Mouse (Mus musculus) forebrain, embryonic 11.5 days (tissue): ENCODE measurements around the gene Kxd1. TPM values are rescaled to one million over a fixed set of nuclear protein-coding genes. Genes with fewer than 3 reads are reported as not detected.

Experiments
- ATAC-seq: fragments of 200-750 bp; cut with Nextera tagmentation; replicated peaks from 2 replicates; pipeline ENCODE4 v1.8.0; 2017; ENCODE audit warnings: moderate TSS enrichment; ENCODE audit not compliant: low FRiP score
- DNase-seq: peaks from one replicate; pipeline ENCODE4 v3.0.0-alpha.2; 2017; ENCODE audit warnings: low spot score
- H3K27ac ChIP-seq: fragments of 300-500 bp; sonication (generic); 2 replicates; pipeline ENCODE4 v1.5.1; 2014; ENCODE audit warnings: low read depth, low read length
- H3K27me3 ChIP-seq: fragments of 300-500 bp; sonication (generic); 2 replicates; pipeline ENCODE4 v1.6.1; 2014; ENCODE audit warnings: mild to moderate bottlenecking, low read length, mixed read lengths; ENCODE audit not compliant: control insufficient read depth, insufficient read depth
- H3K36me3 ChIP-seq: fragments of 300-500 bp; sonication (generic); 2 replicates; pipeline ENCODE4 v1.6.1; 2014; ENCODE audit warnings: mild to moderate bottlenecking, low read length, moderate library complexity, mixed read lengths; ENCODE audit not compliant: control insufficient read depth, insufficient read depth
- H3K4me1 ChIP-seq: fragments of 300-500 bp; sonication (generic); replicated peaks from 2 replicates; pipeline ENCODE4 v1.6.1; 2014; ENCODE audit warnings: low read length, mixed read lengths; ENCODE audit not compliant: control insufficient read depth, insufficient read depth
- H3K4me2 ChIP-seq: fragments of 300-500 bp; sonication (generic); 2 replicates; pipeline ENCODE4 v1.6.1; 2014; ENCODE audit warnings: low read depth, mild to moderate bottlenecking, low read length, moderate library complexity, mixed read lengths; ENCODE audit not compliant: severe bottlenecking
- H3K4me3 ChIP-seq: fragments of 300-500 bp; sonication (generic); 2 replicates; pipeline ENCODE4 v1.5.1; 2014; ENCODE audit warnings: low read depth, low read length
- H3K9ac ChIP-seq: fragments of 300-500 bp; sonication (generic); 2 replicates; pipeline ENCODE4 v1.6.1; 2014; ENCODE audit warnings: low read length
- H3K9me3 ChIP-seq: fragments of 300-500 bp; sonication (generic); 2 replicates; pipeline ENCODE4 v1.6.1; 2016; ENCODE audit warnings: low read length, mixed read lengths; ENCODE audit not compliant: control insufficient read depth
- WGBS: fragments of 180-500 bp; shearing (Covaris S2); extraction: QIAGEN DNeasy Blood & Tissue Kit; methylation state at CpG from one replicate; pipeline ENCODE4 v1.1.7; 2014; 5-methylcytosine and 5-hydroxymethylcytosine counted together
- polyA plus RNA-seq: library from polyadenylated mRNA; unstranded; fragments of >200 nt; fragmentation: Nextera tagmentation; extraction: Ambion mirVana; gene quantifications from 2 replicates; pipeline ENCODE4 v1.2.1, GENCODE M21; 2014

The Kxd1 gene
- polyA plus RNA-seq, 1 experiment from 2014 or later: 56.0 TPM

- Histone ChIP-seq H3K4me1 (0 out of 2 replicates have a peak, but pooled peaks cover 2% of the 10 kb centered on the region), H3K4me3 (no peak overlapping the region), H3K9ac (no peak overlapping the region), H3K36me3 (peaks cover 4% of the 10 kb centered on the region; the same call in 1 of the 2 replicates), H3K9me3 (no peaks in the 10 kb centered on the region), H3K4me2 (no peak overlapping the region), H3K27me3 (no peaks in the 10 kb centered on the region), H3K27ac (no peak overlapping the region)
- DNase-seq (no peak), ATAC-seq (no peak)
- WGBS: 96% methylated on average over 12 of the region's 12 CpGs
Observed at GRCm38 (mm10) chr8:70534281-70534680, 6.5 kb upstream of the Kxd1 start.

GRCm38 (mm10) chr8:70530314-70530713 is 2.6 kb upstream of the Kxd1 start:
- Histone ChIP-seq H3K27me3 (no peaks in the 10 kb centered on the region), H3K36me3 (peaks cover 4% of the 10 kb centered on the region; the same call in 1 of the 2 replicates), H3K9ac (no peak overlapping the region), H3K9me3 (no peaks in the 10 kb centered on the region), H3K4me1 (0 out of 2 replicates have a peak, but pooled peaks cover 7% of the 10 kb centered on the region), H3K4me3 (no peak overlapping the region), H3K27ac (no peak overlapping the region), H3K4me2 (no peak overlapping the region)
- 91% methylated on average over 2 of the region's 2 CpGs for WGBS
- DNase-seq: no peak
- ATAC-seq: no peak

- Histone ChIP-seq H3K36me3 (peaks cover 4% of the 10 kb centered on the region; the same call in 1 of the 2 replicates), H3K27me3 (no peaks in the 10 kb centered on the region), H3K4me1 (0 out of 2 replicates have a peak, but pooled peaks cover 7% of the 10 kb centered on the region), H3K4me3 (no peak overlapping the region), H3K9me3 (no peaks in the 10 kb centered on the region), H3K27ac (no peak overlapping the region), H3K9ac (no peak overlapping the region), H3K4me2 (no peak overlapping the region)
- ATAC-seq (no peak), DNase-seq (no peak)
- 98% methylated on average over 3 of the region's 3 CpGs for WGBS
Observed at GRCm38 (mm10) chr8:70529741-70530161, 2.0 kb upstream of the Kxd1 start.

- Histone ChIP-seq H3K27me3 (no peaks in the 10 kb centered on the region), H3K9ac (no peak overlapping the region), H3K4me3 (no peak overlapping the region), H3K27ac (no peak overlapping the region), H3K36me3 (peaks cover 4% of the 10 kb centered on the region; the same call in 1 of the 2 replicates), H3K9me3 (no peaks in the 10 kb centered on the region), H3K4me1 (0 out of 2 replicates have a peak, but pooled peaks cover 7% of the 10 kb centered on the region), H3K4me2 (no peak overlapping the region)
- DNase-seq (no peak), ATAC-seq (no peak)
- WGBS: 86% methylated on average over 5 of the region's 5 CpGs
Observed at GRCm38 (mm10) chr8:70529299-70529698, 1.5 kb upstream of the Kxd1 start.

- no peak for ATAC-seq
- DNase-seq: no peak
- H3K27ac ChIP-seq: peak overlapping the region; percentile 72; the same call in 1 of the 2 replicates
- H3K36me3 ChIP-seq: peaks cover 4% of the 10 kb centered on the region; the same call in 1 of the 2 replicates
- H3K4me2 ChIP-seq: peak overlapping the region; percentile 86
- no peaks in the 10 kb centered on the region for H3K27me3 ChIP-seq
- peak overlapping the region; percentile 90 for H3K4me3 ChIP-seq
- H3K9ac ChIP-seq: peak overlapping the region; percentile 95
- 0 out of 2 replicates have a peak, but pooled peaks cover 7% of the 10 kb centered on the region for H3K4me1 ChIP-seq
- WGBS: 35% methylated on average over 13 of the region's 13 CpGs
- no peaks in the 10 kb centered on the region for H3K9me3 ChIP-seq
Observed at GRCm38 (mm10) chr8:70528182-70528797, 534 bp upstream of the Kxd1 start.

- peaks cover 10% of the 10 kb centered on the region for H3K4me1 ChIP-seq
- DNase-seq (no peak), ATAC-seq (no peak)
- H3K9me3 ChIP-seq: no peaks in the 10 kb centered on the region
- peak overlapping the region; percentile 95 for H3K9ac ChIP-seq
- H3K27ac ChIP-seq: no peak overlapping the region
- peak overlapping the region; percentile 90 for H3K4me3 ChIP-seq
- H3K27me3 ChIP-seq: no peaks in the 10 kb centered on the region
- 4% methylated on average over 8 of the region's 8 CpGs for WGBS
- H3K4me2 ChIP-seq: peak overlapping the region; percentile 86
- peaks cover 4% of the 10 kb centered on the region; the same call in 1 of the 2 replicates for H3K36me3 ChIP-seq
Observed at GRCm38 (mm10) chr8:70527111-70527511, 645 bp downstream of the Kxd1 start.

- WGBS: under 1% methylated on average over 51 of the region's 51 CpGs
- peak; percentile 80 for ATAC-seq
- Histone ChIP-seq H3K9me3 (no peaks in the 10 kb centered on the region), H3K27ac (peak overlapping the region; percentile 50), H3K27me3 (no peaks in the 10 kb centered on the region), H3K9ac (peak overlapping the region; percentile 75), H3K4me2 (peak overlapping the region; percentile 84), H3K36me3 (no peaks in the 10 kb centered on the region), H3K4me3 (peak overlapping the region; percentile 67), H3K4me1 (peaks cover 6% of the 10 kb centered on the region)
- peak; percentile 97 for DNase-seq
Observed at GRCm38 (mm10) chr8:70522592-70523403, 5.0 kb downstream of the Kxd1 start.

GRCm38 (mm10) chr8:70519606-70520005 is 8.2 kb downstream of the Kxd1 start:
- ATAC-seq: no peak
- Histone ChIP-seq H3K4me2 (no peak overlapping the region), H3K36me3 (no peaks in the 10 kb centered on the region; the same call in 1 of the 2 replicates), H3K4me3 (no peak overlapping the region), H3K27ac (no peak overlapping the region), H3K4me1 (peaks cover 4% of the 10 kb centered on the region), H3K9me3 (no peaks in the 10 kb centered on the region), H3K27me3 (no peaks in the 10 kb centered on the region), H3K9ac (no peak overlapping the region)
- 79% methylated on average over 2 of the region's 2 CpGs for WGBS
- DNase-seq: no peak
